Mouse (Mus musculus): Measurements from ENCODE around the gene Syt6. TPM values are rescaled to one million over a fixed set of nuclear protein-coding genes. Genes with fewer than 3 reads are reported as not detected.
A peak's percentile ranks its signal among the peaks of the same experiment; 100 is the strongest.

The Syt6 gene
- polyA plus RNA-seq, 1 experiment: 0.09 TPM

GRCm38 (mm10) chr3:103574566-103575155, 370 bp upstream of the Syt6 start:
- DNase-seq: no peak
- Histone ChIP-seq H3K27me3 (ENCODE audit: control insufficient read depth, insufficient read depth, low read length) (peaks cover 28% of the 10 kb centered on the region; the same call in 1 of the 2 replicates), H3K4me1 (replicated peaks; ENCODE audit: control insufficient read depth, insufficient read depth, low read length) (peaks cover 6% of the 10 kb centered on the region), H3K4me3 (ENCODE audit: control insufficient read depth, insufficient read depth, low read length) (no peak overlapping the region), H3K36me3 (ENCODE audit: control insufficient read depth, insufficient read depth, low read length) (no peaks in the 10 kb centered on the region), H3K27ac (ENCODE audit: control insufficient read depth, insufficient read depth, low read length) (no peak overlapping the region)
- TF ChIP-seq POLR2A (IDR thresholded peaks at IDR 0.05; ENCODE audit: control insufficient read depth, extremely low read depth, insufficient read depth, low read length, poor library complexity): no peak
- TF ChIP-seq CTCF (IDR thresholded peaks at IDR 0.05; ENCODE audit: borderline replicate concordance, control insufficient read depth, extremely low read depth, insufficient read depth, low read length, poor library complexity): no peak
- WGBS: 18% methylated on average over 22 of the region's 22 CpGs

- WGBS: 4% methylated on average over 69 of the region's 69 CpGs
- TF ChIP-seq CTCF (IDR thresholded peaks at IDR 0.05; ENCODE audit: borderline replicate concordance, control insufficient read depth, extremely low read depth, insufficient read depth, low read length, poor library complexity) (no peak), POLR2A (IDR thresholded peaks at IDR 0.05; ENCODE audit: control insufficient read depth, extremely low read depth, insufficient read depth, low read length, poor library complexity) (no peak)
Measured at GRCm38 (mm10) chr3:103575893-103576641, 1.0 kb downstream of the Syt6 start.

GRCm38 (mm10) chr3:103587136-103587535, 12.1 kb downstream of the Syt6 start:
- DNase-seq: no peak
- TF ChIP-seq CTCF (IDR thresholded peaks at IDR 0.05; ENCODE audit: borderline replicate concordance, control insufficient read depth, extremely low read depth, insufficient read depth, low read length, poor library complexity) (no peak), POLR2A (IDR thresholded peaks at IDR 0.05; ENCODE audit: control insufficient read depth, extremely low read depth, insufficient read depth, low read length, poor library complexity) (no peak)
- WGBS: 97% methylated on average over 17 of the region's 17 CpGs
- Histone ChIP-seq H3K36me3 (ENCODE audit: control insufficient read depth, insufficient read depth, low read length) (no peaks in the 10 kb centered on the region), H3K27me3 (ENCODE audit: control insufficient read depth, insufficient read depth, low read length) (no peaks in the 10 kb centered on the region), H3K27ac (ENCODE audit: control insufficient read depth, insufficient read depth, low read length) (no peak overlapping the region), H3K4me3 (ENCODE audit: control insufficient read depth, insufficient read depth, low read length) (no peak overlapping the region), H3K4me1 (replicated peaks; ENCODE audit: control insufficient read depth, insufficient read depth, low read length) (no peaks in the 10 kb centered on the region; the same call in 1 of the 2 replicates)

More at GRCm38 (mm10) chr3:103575893-103576641, 1.0 kb downstream of the Syt6 start:
- DNase-seq: no peak
- no peak overlapping the region for H3K27ac ChIP-seq (ENCODE audit: control insufficient read depth, insufficient read depth, low read length)
- no peaks in the 10 kb centered on the region for H3K36me3 ChIP-seq (ENCODE audit: control insufficient read depth, insufficient read depth, low read length)
- peaks cover 6% of the 10 kb centered on the region for H3K4me1 ChIP-seq (replicated peaks; ENCODE audit: control insufficient read depth, insufficient read depth, low read length)
- peaks cover 28% of the 10 kb centered on the region; the same call in 1 of the 2 replicates for H3K27me3 ChIP-seq (ENCODE audit: control insufficient read depth, insufficient read depth, low read length)
- peak overlapping the region; percentile 15; the same call in 1 of the 2 replicates for H3K4me3 ChIP-seq (ENCODE audit: control insufficient read depth, insufficient read depth, low read length)

- WGBS: 76% methylated on average over 5 of the region's 5 CpGs
- no peak for TF ChIP-seq POLR2A (IDR thresholded peaks at IDR 0.05; ENCODE audit: control insufficient read depth, extremely low read depth, insufficient read depth, low read length, poor library complexity)
- no peak for TF ChIP-seq CTCF (IDR thresholded peaks at IDR 0.05; ENCODE audit: borderline replicate concordance, control insufficient read depth, extremely low read depth, insufficient read depth, low read length, poor library complexity)
- H3K4me1 ChIP-seq (replicated peaks; ENCODE audit: control insufficient read depth, insufficient read depth, low read length): no peaks in the 10 kb centered on the region; the same call in 1 of the 2 replicates
- H3K27me3 ChIP-seq (ENCODE audit: control insufficient read depth, insufficient read depth, low read length): no peaks in the 10 kb centered on the region
- H3K27ac ChIP-seq (ENCODE audit: control insufficient read depth, insufficient read depth, low read length): no peak overlapping the region
- H3K4me3 ChIP-seq (ENCODE audit: control insufficient read depth, insufficient read depth, low read length): no peak overlapping the region
- H3K36me3 ChIP-seq (ENCODE audit: control insufficient read depth, insufficient read depth, low read length): no peaks in the 10 kb centered on the region
- DNase-seq: no peak
Measured at GRCm38 (mm10) chr3:103587672-103588071, 12.6 kb downstream of the Syt6 start.

- WGBS: 66% methylated on average over 5 of the region's 5 CpGs
- no peak overlapping the region for H3K27ac ChIP-seq (ENCODE audit: control insufficient read depth, insufficient read depth, low read length)
- no peaks in the 10 kb centered on the region for H3K36me3 ChIP-seq (ENCODE audit: control insufficient read depth, insufficient read depth, low read length)
- no peaks in the 10 kb centered on the region for H3K27me3 ChIP-seq (ENCODE audit: control insufficient read depth, insufficient read depth, low read length)
- no peak for DNase-seq
- peaks cover 4% of the 10 kb centered on the region for H3K4me1 ChIP-seq (replicated peaks; ENCODE audit: control insufficient read depth, insufficient read depth, low read length)
- TF ChIP-seq POLR2A (IDR thresholded peaks at IDR 0.05; ENCODE audit: control insufficient read depth, extremely low read depth, insufficient read depth, low read length, poor library complexity) (no peak), CTCF (IDR thresholded peaks at IDR 0.05; ENCODE audit: borderline replicate concordance, control insufficient read depth, extremely low read depth, insufficient read depth, low read length, poor library complexity) (no peak)
- no peak overlapping the region for H3K4me3 ChIP-seq (ENCODE audit: control insufficient read depth, insufficient read depth, low read length)
Measured at GRCm38 (mm10) chr3:103589636-103590035, 14.6 kb downstream of the Syt6 start.

GRCm38 (mm10) chr3:103592636-103593035, 17.6 kb downstream of the Syt6 start:
- peaks cover 4% of the 10 kb centered on the region for H3K4me1 ChIP-seq (replicated peaks; ENCODE audit: control insufficient read depth, insufficient read depth, low read length)
- H3K27me3 ChIP-seq (ENCODE audit: control insufficient read depth, insufficient read depth, low read length): no peaks in the 10 kb centered on the region
- H3K36me3 ChIP-seq (ENCODE audit: control insufficient read depth, insufficient read depth, low read length): no peaks in the 10 kb centered on the region
- WGBS: 97% methylated on average over 5 of the region's 5 CpGs
- H3K27ac ChIP-seq (ENCODE audit: control insufficient read depth, insufficient read depth, low read length): no peak overlapping the region
- no peak for DNase-seq
- TF ChIP-seq POLR2A (IDR thresholded peaks at IDR 0.05; ENCODE audit: control insufficient read depth, extremely low read depth, insufficient read depth, low read length, poor library complexity) (no peak), CTCF (IDR thresholded peaks at IDR 0.05; ENCODE audit: borderline replicate concordance, control insufficient read depth, extremely low read depth, insufficient read depth, low read length, poor library complexity) (no peak)
- no peak overlapping the region for H3K4me3 ChIP-seq (ENCODE audit: control insufficient read depth, insufficient read depth, low read length)
